Mouse (Mus musculus) stomach, embryonic 15.5 days (tissue): Measurements from ENCODE around the gene 3300002I08Rik. TPM values are rescaled to one million over a fixed set of nuclear protein-coding genes. Genes with fewer than 3 reads are reported as not detected.
"Not testable (repeated sequence)": the region's sequence is repeated elsewhere in the genome, so short reads cannot be mapped to it uniquely, and the experiment has no call there.

Experiments used
- ATAC-seq: fragments of 200-750 bp; cut with Nextera tagmentation; 2 replicates; pipeline ENCODE4 v1.8.0; 2017; ENCODE audit warnings: low read depth, moderate number of reproducible peaks, moderate TSS enrichment; ENCODE audit not compliant: insufficient read depth, low FRiP score
- H3K27ac ChIP-seq: fragments of 300-500 bp; sonication (generic); 2 replicates; pipeline ENCODE4 v1.5.1; 2015; ENCODE audit warnings: mild to moderate bottlenecking, inconsistent platforms
- H3K27me3 ChIP-seq: fragments of 300-500 bp; sonication (generic); replicated peaks from 2 replicates; pipeline ENCODE4 v1.6.1; 2015; ENCODE audit warnings: inconsistent platforms
- H3K36me3 ChIP-seq: fragments of 300-500 bp; sonication (generic); 2 replicates; pipeline ENCODE4 v1.6.1; 2015; ENCODE audit warnings: inconsistent platforms
- H3K4me1 ChIP-seq: fragments of 300-500 bp; sonication (generic); 2 replicates; pipeline ENCODE4 v1.6.1; 2015; ENCODE audit warnings: inconsistent platforms
- H3K4me2 ChIP-seq: fragments of 300-500 bp; sonication (generic); 2 replicates; pipeline ENCODE4 v1.6.1; 2015; ENCODE audit warnings: mild to moderate bottlenecking, inconsistent platforms
- H3K4me3 ChIP-seq: fragments of 300-500 bp; sonication (generic); replicated peaks from 2 replicates; pipeline ENCODE4 v1.5.1; 2015; ENCODE audit warnings: inconsistent platforms
- H3K9ac ChIP-seq: fragments of 300-500 bp; sonication (generic); 2 replicates; pipeline ENCODE4 v1.6.1; 2015; ENCODE audit warnings: inconsistent platforms
- H3K9me3 ChIP-seq: fragments of 300-500 bp; sonication (generic); 2 replicates; pipeline ENCODE4 v1.6.1; 2016; ENCODE audit warnings: inconsistent platforms
- WGBS: fragments of 180-500 bp; shearing (Covaris S2); methylation state at CpG from one replicate; pipeline ENCODE4 v1.1.7; 2015; 5-methylcytosine and 5-hydroxymethylcytosine counted together
- polyA plus RNA-seq: library from polyadenylated mRNA; unstranded; fragments of >200 nt; fragmentation: Nextera tagmentation; extraction: Ambion mirVana; gene quantifications from 2 replicates; pipeline ENCODE4 v1.2.1, GENCODE M21; 2015

The 3300002I08Rik gene
- 6.5 and 7.0 TPM in 2 replicates for polyA plus RNA-seq

DNA sequence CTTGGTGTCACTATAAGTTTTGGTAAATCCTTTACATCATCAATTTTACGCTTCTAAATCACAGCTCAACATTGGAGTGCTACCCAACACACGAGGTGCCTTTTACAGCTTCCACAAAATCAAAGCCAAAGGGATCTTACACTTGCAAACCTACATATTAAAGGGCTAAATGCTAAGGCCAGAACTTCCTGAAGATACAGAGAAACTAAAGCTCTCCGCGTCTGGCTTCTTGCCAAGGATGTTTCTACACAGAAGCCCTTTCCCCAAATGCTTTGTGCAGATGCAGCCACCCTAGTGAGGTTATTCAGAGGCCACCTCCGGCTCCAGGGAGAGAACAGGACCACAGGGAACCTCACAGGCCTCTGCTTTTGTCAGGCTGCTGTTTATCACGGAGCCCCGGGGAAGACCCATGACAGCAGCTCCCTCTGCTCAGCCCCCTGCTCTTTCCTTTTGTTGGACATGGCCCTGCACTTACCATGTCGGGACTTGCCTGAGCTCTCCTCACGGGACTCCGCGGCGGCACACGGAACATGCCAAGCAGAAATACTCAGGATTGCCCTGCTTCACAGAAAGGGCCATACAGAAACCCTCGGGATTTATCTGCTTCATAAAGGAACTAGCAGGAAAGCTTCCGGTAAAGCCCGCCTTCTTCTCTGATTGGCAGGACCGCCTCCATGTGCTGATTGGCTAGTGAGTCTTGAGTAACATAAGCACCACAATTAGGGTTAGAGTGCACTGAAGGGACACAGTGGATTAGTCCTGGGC, at the start of gene 3300002I08Rik:
Gene 3300002I08Rik, minus strand, starts transcription at position 653 of the 765 bp plus-strand sequence.
- Histone ChIP-seq H3K27ac (peak within 1 kb of the TSS; percentile 83), H3K4me3 (peak within 1 kb of the TSS; percentile 59), H3K4me2 (peak within 1 kb of the TSS; percentile 60), H3K9ac (peak within 1 kb of the TSS; percentile 53)
- not testable (repeated sequence) for H3K36me3 ChIP-seq, H3K27me3 ChIP-seq, H3K4me1 ChIP-seq, H3K9me3 ChIP-seq
- 4% methylated on average over 17 of the region's 17 CpGs for WGBS
- peak; percentile 98 for ATAC-seq

DNA sequence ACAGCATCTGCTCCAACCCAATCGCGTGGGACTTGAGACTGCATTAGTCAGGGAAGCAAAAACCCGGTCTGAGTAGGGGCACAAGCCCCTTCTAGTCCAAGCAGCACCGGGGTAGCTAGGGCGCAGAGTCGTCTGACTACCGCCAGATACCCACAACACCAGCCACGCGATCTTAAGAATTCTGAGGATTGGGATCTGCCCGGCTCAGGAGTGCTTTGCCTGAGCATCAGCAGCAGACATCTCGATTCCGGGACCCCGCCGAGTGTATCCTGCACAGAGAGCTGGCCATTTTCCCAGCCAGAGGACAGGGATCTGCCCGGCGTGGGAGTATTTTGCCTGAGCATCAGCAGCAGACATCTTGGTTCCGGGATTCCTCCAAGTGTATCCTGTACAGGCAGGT, 49.6 kb upstream of the 3300002I08Rik start:
- H3K36me3 ChIP-seq, H3K4me2 ChIP-seq, H3K4me3 ChIP-seq, H3K27ac ChIP-seq, H3K9ac ChIP-seq, H3K9me3 ChIP-seq, H3K27me3 ChIP-seq, ATAC-seq, H3K4me1 ChIP-seq: not testable (repeated sequence)
- WGBS, result 84% methylated on average over 17 of the region's 17 CpGs

DNA sequence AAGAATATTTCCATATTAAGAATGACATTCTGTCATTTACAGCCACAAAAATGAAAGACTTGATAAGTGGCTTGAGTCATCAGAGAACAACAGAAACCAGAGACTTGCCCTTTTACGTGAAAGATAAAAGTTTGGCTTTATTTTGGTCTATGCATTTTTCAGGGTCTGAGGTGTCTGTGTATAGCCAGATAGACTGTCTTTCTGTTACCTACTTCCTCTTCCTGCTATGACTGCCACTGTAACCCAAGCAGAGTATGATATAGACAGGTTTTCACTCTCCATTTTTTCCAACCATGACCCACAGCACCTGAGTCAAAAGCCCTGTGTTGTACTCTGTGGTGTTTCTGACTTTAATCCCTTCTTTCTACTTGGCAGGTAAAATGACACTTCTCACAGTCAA, 27.6 kb upstream of the 3300002I08Rik start:
- Histone ChIP-seq H3K4me3 (no peak overlapping the region), H3K27me3 (no peaks in the 10 kb centered on the region), H3K27ac (no peak overlapping the region), H3K9ac (no peak overlapping the region), H3K36me3 (no peaks in the 10 kb centered on the region), H3K4me1 (no peaks in the 10 kb centered on the region), H3K9me3 (no peaks in the 10 kb centered on the region), H3K4me2 (no peak overlapping the region)
- ATAC-seq, result no peak
- 84% methylated on average over 1 of the region's 1 CpGs for WGBS

DNA sequence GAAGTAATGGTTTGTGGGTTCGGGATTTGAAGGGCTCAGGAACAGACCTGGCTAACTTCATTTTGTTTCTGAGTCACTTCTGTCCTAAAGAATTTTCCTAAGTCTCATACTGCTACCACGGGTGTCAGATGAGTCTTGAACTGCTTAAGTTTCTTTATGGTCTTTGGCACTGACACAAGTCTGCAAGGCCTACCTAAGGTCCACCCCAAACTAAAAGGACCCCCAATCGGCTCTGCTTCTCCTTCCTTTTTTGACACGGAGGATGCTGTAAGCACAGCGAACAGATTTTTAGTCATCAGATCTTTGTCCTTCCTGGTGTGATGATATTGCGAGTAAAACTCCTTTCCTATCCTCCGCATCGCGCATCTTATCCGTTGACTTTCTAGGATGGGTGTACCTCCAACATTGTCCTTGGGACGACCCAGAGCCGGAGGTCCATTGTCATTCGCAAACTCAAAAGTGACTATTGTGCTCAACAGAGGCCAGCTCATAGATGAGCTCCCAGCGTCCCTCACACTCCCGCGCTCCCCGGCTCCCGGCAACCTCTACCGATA, 23.1 kb upstream of the 3300002I08Rik start:
- ATAC-seq, H3K9me3 ChIP-seq, H3K27ac ChIP-seq, H3K4me3 ChIP-seq, H3K9ac ChIP-seq, H3K27me3 ChIP-seq, H3K36me3 ChIP-seq, H3K4me2 ChIP-seq, H3K4me1 ChIP-seq: not testable (repeated sequence)
- WGBS, result 94% methylated on average over 19 of the region's 19 CpGs

DNA sequence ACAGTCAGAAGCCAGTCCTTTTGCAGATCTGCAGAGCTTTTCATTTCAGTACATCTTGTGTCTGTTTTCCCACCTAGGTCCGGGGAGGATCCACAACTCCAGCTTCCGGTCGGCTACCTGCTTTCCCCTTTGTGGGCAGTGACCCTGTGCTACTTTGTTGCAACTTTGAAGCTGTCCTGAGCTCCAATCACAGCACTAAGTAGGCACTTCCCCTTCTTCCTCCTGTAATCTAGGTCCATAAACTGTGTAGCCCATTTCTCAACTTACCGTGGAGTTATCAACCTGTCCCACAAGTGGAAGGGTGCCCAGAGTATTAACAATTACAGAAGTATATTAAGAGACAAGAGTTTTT, 289 bp upstream of the 3300002I08Rik start:
- no peaks in the 10 kb centered on the region for H3K4me1 ChIP-seq
- H3K27me3 ChIP-seq, result no peaks in the 10 kb centered on the region
- ATAC-seq, result no peak
- H3K36me3 ChIP-seq, result no peaks in the 10 kb centered on the region
- WGBS, result 8% methylated on average over 4 of the region's 4 CpGs
- H3K4me2 ChIP-seq, result peak overlapping the region; percentile 60
- H3K9me3 ChIP-seq, result no peaks in the 10 kb centered on the region
- H3K9ac ChIP-seq, result peak overlapping the region; percentile 6; the same call in 1 of the 2 replicates
- peak overlapping the region; percentile 59 for H3K4me3 ChIP-seq
- H3K27ac ChIP-seq, result peak overlapping the region; percentile 83

DNA sequence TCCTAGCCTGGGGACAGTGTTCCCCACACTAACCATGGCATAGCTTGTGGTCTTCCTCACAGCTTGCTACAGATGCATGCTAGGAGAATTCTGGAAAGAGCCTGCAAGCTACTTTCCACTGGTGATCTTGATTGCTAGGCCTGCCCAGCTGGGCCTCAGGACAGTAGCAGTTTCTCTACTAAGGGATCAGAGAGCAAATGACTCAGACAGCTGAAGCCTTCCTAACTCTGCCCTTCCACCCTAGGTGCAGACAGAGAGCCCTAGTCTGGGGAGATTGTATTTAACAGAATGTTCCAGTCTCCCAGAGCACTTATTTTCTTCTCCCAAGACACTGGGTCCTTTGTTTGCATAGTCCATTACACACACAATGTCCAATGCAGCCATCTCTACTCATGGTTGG, 5.4 kb downstream of the 3300002I08Rik start:
- H3K9ac ChIP-seq, H3K27ac ChIP-seq, H3K4me2 ChIP-seq, ATAC-seq, H3K9me3 ChIP-seq, H3K4me1 ChIP-seq, H3K4me3 ChIP-seq, H3K36me3 ChIP-seq, H3K27me3 ChIP-seq: not testable (repeated sequence)

DNA sequence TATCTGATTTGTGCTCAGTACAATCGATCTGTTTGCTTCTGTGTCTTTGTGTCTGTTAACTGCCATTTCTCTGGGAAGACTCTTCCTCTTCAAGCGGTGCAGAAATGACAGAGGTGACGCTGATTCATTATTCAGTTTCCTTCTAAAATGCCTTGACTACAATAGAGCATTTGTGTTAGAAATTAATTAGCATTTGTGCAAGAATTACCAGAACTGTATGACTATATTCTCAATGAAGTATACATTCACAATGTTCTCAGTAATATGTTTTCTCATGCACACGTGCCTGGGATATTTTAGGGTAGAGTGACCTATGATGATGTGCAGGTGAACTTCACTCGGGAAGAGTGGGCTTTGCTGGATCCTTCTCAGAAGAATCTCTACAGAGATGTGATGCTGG, 39.2 kb downstream of the 3300002I08Rik start, which contains the start of gene Gm10130:
Gene Gm10130, plus strand, starts transcription at position 301 of the 400 bp plus-strand sequence.
- WGBS, result 95% methylated on average over 5 of the region's 5 CpGs

DNA sequence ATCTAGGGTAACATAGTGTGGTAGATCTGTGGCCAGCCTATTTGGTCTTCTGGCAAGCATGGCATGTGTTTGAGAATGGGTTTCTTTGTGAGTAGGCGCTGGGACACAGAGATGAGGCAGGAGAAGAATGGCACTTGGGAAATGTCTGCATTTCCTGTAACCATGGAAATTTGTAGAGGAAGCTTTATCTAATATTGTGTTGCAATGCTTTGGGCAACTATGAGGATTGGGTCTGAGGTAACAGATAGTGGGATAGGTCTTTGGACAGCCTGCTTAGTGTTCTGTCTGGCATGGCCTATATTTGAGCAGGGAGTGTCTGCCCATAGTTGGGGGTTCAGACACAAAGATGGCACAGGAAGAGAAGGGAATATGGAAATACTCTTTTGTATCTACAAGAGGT, 43.6 kb downstream of the 3300002I08Rik start:
- Histone ChIP-seq H3K4me2 (no peak overlapping the region), H3K9ac (no peak overlapping the region), H3K36me3 (peaks cover 23% of the 10 kb centered on the region), H3K27me3 (no peaks in the 10 kb centered on the region), H3K9me3 (0 out of 2 replicates have a peak, but pooled peaks cover 4% of the 10 kb centered on the region), H3K4me3 (no peak overlapping the region), H3K27ac (no peak overlapping the region), H3K4me1 (no peaks in the 10 kb centered on the region)
- 100% methylated on average over 1 of the region's 1 CpGs for WGBS
- no peak for ATAC-seq

More for the DNA sequence above, 39.2 kb downstream of the 3300002I08Rik start, which contains the start of gene Gm10130:
- Histone ChIP-seq H3K4me2 (no peak within 1 kb of the TSS), H3K36me3 (peaks cover 23% of the 10 kb centered on the region), H3K27ac (no peak within 1 kb of the TSS), H3K9ac (no peak within 1 kb of the TSS), H3K27me3 (no peaks in the 10 kb centered on the region), H3K4me3 (no peak within 1 kb of the TSS), H3K4me1 (no peaks in the 10 kb centered on the region), H3K9me3 (no peaks in the 10 kb centered on the region)
- no peak for ATAC-seq

DNA sequence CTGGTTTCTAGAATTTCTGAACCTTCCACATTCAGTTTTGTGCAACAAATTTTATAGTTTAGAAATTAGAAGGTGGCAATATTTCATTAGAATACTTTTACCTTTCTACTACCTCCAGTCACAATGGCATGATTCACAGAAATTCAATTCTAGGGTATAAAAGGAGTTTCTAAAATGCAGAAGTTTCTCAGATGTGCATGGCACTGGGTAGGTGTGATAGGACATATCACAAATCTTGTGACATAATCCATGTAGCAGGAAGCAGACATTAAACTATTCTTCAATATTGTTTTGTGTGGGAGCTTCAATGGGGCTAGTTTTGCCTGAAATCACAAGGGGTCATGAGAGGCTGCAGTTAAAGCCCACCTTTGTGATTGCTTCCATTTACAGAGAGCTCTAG, 46.4 kb downstream of the 3300002I08Rik start:
- Histone ChIP-seq H3K27ac (no peak overlapping the region), H3K9me3 (0 out of 2 replicates have a peak, but pooled peaks cover 4% of the 10 kb centered on the region), H3K36me3 (peaks cover 18% of the 10 kb centered on the region; the same call in 1 of the 2 replicates), H3K4me3 (no peak overlapping the region), H3K4me2 (no peak overlapping the region), H3K4me1 (no peaks in the 10 kb centered on the region), H3K27me3 (no peaks in the 10 kb centered on the region), H3K9ac (no peak overlapping the region)
- ATAC-seq, result no peak

DNA sequence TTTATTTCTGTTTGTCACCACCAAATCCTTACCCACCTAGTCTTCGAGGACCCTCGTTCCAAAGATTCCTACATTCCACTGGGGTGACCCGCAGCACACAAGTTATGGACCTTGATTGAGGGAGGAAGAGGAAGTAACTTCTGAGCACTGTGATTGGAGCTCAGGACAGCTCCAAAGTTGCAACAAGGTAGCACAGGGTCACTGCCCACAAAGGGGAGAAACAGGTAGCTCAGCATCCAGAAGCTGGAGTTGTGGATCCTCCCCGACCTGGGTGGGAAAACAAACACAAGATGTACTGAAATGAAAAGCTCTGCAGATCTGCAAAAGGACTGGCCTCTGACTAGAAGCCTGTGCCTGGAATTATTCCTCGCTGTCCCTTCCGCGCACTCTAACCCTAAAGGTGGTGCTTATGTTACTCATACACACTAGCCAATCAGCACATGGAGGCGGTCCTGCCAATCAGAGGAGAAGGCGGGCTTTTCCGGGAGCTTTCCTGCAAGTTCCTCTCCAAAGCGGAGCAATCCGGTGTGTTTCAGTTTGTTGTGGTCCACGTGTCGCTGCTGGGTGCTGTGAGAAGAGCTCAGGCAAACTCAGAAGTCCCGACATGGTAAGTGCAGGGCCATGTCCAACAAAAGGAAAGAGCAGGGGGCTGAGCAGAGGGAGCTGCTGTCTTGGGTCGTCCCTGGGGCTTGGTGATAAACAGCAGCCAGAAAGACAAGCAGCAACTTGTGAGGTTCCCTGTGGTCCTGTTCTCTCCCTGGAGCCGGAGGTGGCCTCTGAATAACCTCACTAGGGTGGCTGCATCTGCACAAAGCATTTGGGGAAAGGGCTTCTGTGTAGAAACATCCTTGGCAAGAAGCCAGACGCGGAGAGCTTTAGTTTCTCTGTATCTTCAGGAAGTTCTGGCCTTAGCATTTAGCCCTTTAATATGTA, 51.3 kb downstream of the 3300002I08Rik start:
- Histone ChIP-seq H3K4me2 (peak overlapping the region; percentile 69), H3K9ac (peak overlapping the region; percentile 22; the same call in 1 of the 2 replicates), H3K27ac (peak overlapping the region; percentile 65), H3K4me3 (peak overlapping the region; percentile 62)
- H3K4me1 ChIP-seq, H3K27me3 ChIP-seq, H3K36me3 ChIP-seq, H3K9me3 ChIP-seq: not testable (repeated sequence)
- ATAC-seq, result peak; percentile 99
- 8% methylated on average over 19 of the region's 19 CpGs for WGBS

DNA sequence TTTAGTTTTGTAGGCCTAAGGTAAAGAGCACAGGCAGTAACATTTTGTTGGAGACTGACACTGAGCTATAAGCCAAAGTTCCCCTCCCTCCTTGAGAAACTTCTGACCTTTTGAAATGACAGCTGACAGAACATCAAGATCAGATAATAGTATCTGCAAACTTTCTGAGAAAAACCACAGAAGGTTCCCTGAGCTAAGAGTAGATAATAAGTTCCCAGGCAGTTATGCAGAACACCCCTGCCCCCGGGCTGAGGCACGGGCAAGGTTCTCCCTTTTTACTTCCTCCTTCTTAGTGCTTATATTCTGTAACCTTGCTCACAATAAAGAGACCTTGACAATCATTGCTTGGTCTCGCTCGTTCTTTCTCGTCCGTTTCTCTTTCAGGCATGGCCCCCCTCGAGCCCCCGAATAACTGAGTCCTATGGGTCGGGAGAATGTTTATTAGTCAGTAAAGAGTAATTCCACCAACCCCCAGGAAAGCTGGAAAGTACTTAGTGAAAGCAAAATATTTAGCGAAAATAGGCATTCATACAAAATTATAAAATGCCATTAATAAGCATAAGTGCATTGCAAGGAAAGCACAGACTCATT, 55.3 kb downstream of the 3300002I08Rik start:
- Histone ChIP-seq H3K4me3 (no peak overlapping the region), H3K4me2 (no peak overlapping the region), H3K9ac (no peak overlapping the region), H3K36me3 (no peaks in the 10 kb centered on the region), H3K27ac (no peak overlapping the region), H3K9me3 (no peaks in the 10 kb centered on the region), H3K27me3 (no peaks in the 10 kb centered on the region), H3K4me1 (no peaks in the 10 kb centered on the region)
- 83% methylated on average over 10 of the region's 10 CpGs for WGBS
- no peak for ATAC-seq
